Comparison of ENCODE assay signal across 9 mouse cellular contexts in genomic region chr4:134852438-134853255, GRCm38 (mm10). TPM values are rescaled to one million over a fixed set of nuclear protein-coding genes. Genes with fewer than 3 reads are reported as not detected.
DNase-seq lines count a peak whose midpoint lies in the region; ATAC-seq and TF ChIP-seq lines count a peak whose summit lies in the region.
"Had no signal": no experiment of that assay in that cellular context is flagged by ENCODE, and none has a peak within 500 bp of the region (broad histone marks: within the 10 kb centered on the region; RNA-seq: fewer than 3 reads in every experiment).

No protein-coding gene starts in this region.

- TF ChIP-seq CTCF in heart, adult 2 months (IDR thresholded peaks at IDR 0.05) = 0 out of 2 replicates have a peak, but pooled peaks have one; percentile 2
- no peak for TF ChIP-seq CTCF in testis, adult 2 months (IDR thresholded peaks at IDR 0.05; ENCODE audit: control insufficient read depth, insufficient read depth, insufficient replicate concordance, low read depth, low read length)

- under 1% methylated on average over 104 of the region's 106 CpGs for WGBS in heart, adult 2 months
- under 1% methylated on average over 102 of the region's 106 CpGs for WGBS in embryonic facial prominence, embryonic 15.5 days
- WGBS in hindbrain, embryonic 12.5 days = under 1% methylated on average over 98 of the region's 106 CpGs
- 3% methylated on average over 79 of the region's 106 CpGs for WGBS in liver, embryonic 12.5 days (ENCODE audit: insufficient replicate concordance)

- H3K4me2 ChIP-seq in embryonic facial prominence, embryonic 15.5 days (replicated peaks) = peak overlapping the region; percentile 64
- H3K4me2 ChIP-seq in hindbrain, embryonic 12.5 days (replicated peaks) = peak overlapping the region; percentile 80
- peak overlapping the region; percentile 93 for H3K4me2 ChIP-seq in liver, embryonic 12.5 days

- peaks cover 11% of the 10 kb centered on the region for H3K36me3 ChIP-seq in heart, adult 2 months (ENCODE audit: control insufficient read depth, insufficient read depth, low read length)
- no peaks in the 10 kb centered on the region for H3K36me3 ChIP-seq in embryonic facial prominence, embryonic 15.5 days
- no peaks in the 10 kb centered on the region for H3K36me3 ChIP-seq in hindbrain, embryonic 12.5 days
- H3K36me3 ChIP-seq in liver, embryonic 12.5 days = peaks cover 13% of the 10 kb centered on the region; the same call in 1 of the 2 replicates
- H3K36me3 ChIP-seq in testis, adult 2 months (ENCODE audit: control insufficient read depth, insufficient read depth, low read length) = no peaks in the 10 kb centered on the region

- no peak for TF ChIP-seq POLR2A in heart, adult 2 months (IDR thresholded peaks at IDR 0.05; ENCODE audit: insufficient read depth, low read depth, low read length)
- TF ChIP-seq POLR2A in testis, adult 2 months (IDR thresholded peaks at IDR 0.05; ENCODE audit: control insufficient read depth, low read depth, low read length) = no peak; the same call in 1 of the 2 replicates

- intact Hi-C loops in heart, adult 2 months (cut with DNase I) = no loop called here
- intact Hi-C loops in heart, postnatal 36 days (cut with DNase I) = no loop called here

- no peak for TF ChIP-seq EP300 in heart, adult 2 months (IDR thresholded peaks at IDR 0.05; ENCODE audit: insufficient read depth, low read depth, low read length)

- H3K9me3 ChIP-seq in embryonic facial prominence, embryonic 15.5 days (replicated peaks) = no peaks in the 10 kb centered on the region
- no peaks in the 10 kb centered on the region for H3K9me3 ChIP-seq in hindbrain, embryonic 12.5 days (replicated peaks)
- H3K9me3 ChIP-seq in liver, embryonic 12.5 days (replicated peaks) = no peaks in the 10 kb centered on the region

- peak overlapping the region; percentile 79 for H3K4me3 ChIP-seq in heart, adult 2 months
- H3K4me3 ChIP-seq in embryonic facial prominence, embryonic 15.5 days (replicated peaks) = peak overlapping the region; percentile 99
- H3K4me3 ChIP-seq in hindbrain, embryonic 12.5 days = peak overlapping the region; percentile 100
- peak overlapping the region; percentile 92 for H3K4me3 ChIP-seq in liver, embryonic 12.5 days
- peak overlapping the region; percentile 94 for H3K4me3 ChIP-seq in testis, adult 2 months (ENCODE audit: control insufficient read depth, low read depth, low read length)

- H3K27me3 ChIP-seq in heart, adult 2 months (ENCODE audit: control insufficient read depth, insufficient read depth, low read length) = no peaks in the 10 kb centered on the region
- H3K27me3 ChIP-seq in embryonic facial prominence, embryonic 15.5 days = no peaks in the 10 kb centered on the region
- peaks cover 26% of the 10 kb centered on the region for H3K27me3 ChIP-seq in hindbrain, embryonic 12.5 days
- peaks cover 14% of the 10 kb centered on the region; the same call in 1 of the 2 replicates for H3K27me3 ChIP-seq in liver, embryonic 12.5 days (replicated peaks)
- no peaks in the 10 kb centered on the region for H3K27me3 ChIP-seq in testis, adult 2 months (ENCODE audit: control insufficient read depth, insufficient read depth, low read length)

- H3K9ac ChIP-seq in heart, adult 2 months (ENCODE audit: low read depth, low read length) = peak overlapping the region; percentile 100
- peak overlapping the region; percentile 81 for H3K9ac ChIP-seq in embryonic facial prominence, embryonic 15.5 days
- peak overlapping the region; percentile 100 for H3K9ac ChIP-seq in hindbrain, embryonic 12.5 days
- peak overlapping the region; percentile 89 for H3K9ac ChIP-seq in liver, embryonic 12.5 days

- ATAC-seq in embryonic facial prominence, embryonic 15.5 days (ENCODE audit: insufficient number of reproducible peaks, low FRiP score, low TSS enrichment, low read depth) = peak; percentile 36; the same call in 1 of the 2 replicates
- peak; percentile 33 for ATAC-seq in hindbrain, embryonic 12.5 days (ENCODE audit: low FRiP score)
- peak; percentile 60 for ATAC-seq in liver, embryonic 12.5 days

- no peak for DNase-seq in heart, adult 2 months
- no peak for DNase-seq in heart, postnatal 36 days
- DNase-seq in MN1 (ENCODE audit: low spot score) = peak; percentile 66
- peak; percentile 43 for DNase-seq in naive thymus-derived CD4-positive, alpha-beta T cell, adult 2 months (ENCODE audit: low read depth)

- peaks cover 7% of the 10 kb centered on the region for H3K4me1 ChIP-seq in heart, adult 2 months (ENCODE audit: control insufficient read depth, insufficient read depth, low read length)
- peaks cover 34% of the 10 kb centered on the region for H3K4me1 ChIP-seq in embryonic facial prominence, embryonic 15.5 days
- H3K4me1 ChIP-seq in hindbrain, embryonic 12.5 days = peaks cover 25% of the 10 kb centered on the region
- H3K4me1 ChIP-seq in liver, embryonic 12.5 days = peaks cover 62% of the 10 kb centered on the region
- H3K4me1 ChIP-seq in testis, adult 2 months (ENCODE audit: control insufficient read depth, insufficient read depth, low read length) = peaks cover 7% of the 10 kb centered on the region

- H3K27ac ChIP-seq in heart, adult 2 months = peak overlapping the region; percentile 90
- H3K27ac ChIP-seq in embryonic facial prominence, embryonic 15.5 days (replicated peaks) = peak overlapping the region; percentile 96
- H3K27ac ChIP-seq in hindbrain, embryonic 12.5 days = peak overlapping the region; percentile 99
- H3K27ac ChIP-seq in liver, embryonic 12.5 days = peak overlapping the region; percentile 86
- H3K27ac ChIP-seq in testis, adult 2 months (ENCODE audit: control insufficient read depth, insufficient read depth, low read depth, low read length) = peak overlapping the region; percentile 89

- H3K79me2 ChIP-seq in heart, adult 2 months (replicated peaks; ENCODE audit: control insufficient read depth, insufficient read depth, low read length) = peaks cover 3% of the 10 kb centered on the region; the same call in 1 of the 2 replicates

RNA-seq across cellular contexts. Expression of gene Maco1, which starts 0.5 kb away (rescaled TPM):
- total RNA-seq in heart, adult 2 months (2021) = 10 to 100 TPM; 16.9 to 23.4 TPM
- polyA plus RNA-seq in heart, adult 2 months (2012; rRNA removed) = 5.5 and 9.2 TPM in 2 replicates
- 10 to 100 TPM; 23.9 to 24.7 TPM for total RNA-seq in heart, postnatal 36 days (2021)
- 45.3 and 47.0 TPM in 2 replicates for polyA plus RNA-seq in embryonic facial prominence, embryonic 15.5 days (2015; fragmentation: Nextera tagmentation; extraction: Ambion mirVana)
- 89.8 and 97.9 TPM in 2 replicates for polyA plus RNA-seq in hindbrain, embryonic 12.5 days (2016; fragmentation: Nextera tagmentation; extraction: Ambion mirVana)
- polyA plus RNA-seq in liver, embryonic 12.5 days (2016; fragmentation: Nextera tagmentation; extraction: Ambion mirVana) = 27.2 and 29.8 TPM in 2 replicates
- 14.6 and 15.7 TPM in 2 replicates for polyA plus RNA-seq in testis, adult 2 months (2012; rRNA removed)

RNA-seq across cellular contexts. Expression of gene Rhd, which starts 11.7 kb away (rescaled TPM):
- 1 to 10 TPM; 3.2 to 5.7 TPM for total RNA-seq in heart, adult 2 months (2021)
- polyA plus RNA-seq in heart, adult 2 months (2012; rRNA removed) = 5.8 and 6.0 TPM in 2 replicates
- 1 to 10 TPM; 2.8 to 3.0 TPM for total RNA-seq in heart, postnatal 36 days (2021)
- 2.3 and 2.9 TPM in 2 replicates for polyA plus RNA-seq in embryonic facial prominence, embryonic 15.5 days (2015; fragmentation: Nextera tagmentation; extraction: Ambion mirVana)
- polyA plus RNA-seq in hindbrain, embryonic 12.5 days (2016; fragmentation: Nextera tagmentation; extraction: Ambion mirVana) = 7.9 and 10.1 TPM in 2 replicates
- polyA plus RNA-seq in liver, embryonic 12.5 days (2016; fragmentation: Nextera tagmentation; extraction: Ambion mirVana) = 477 and 480 TPM in 2 replicates
- 0.97 and 1.6 TPM in 2 replicates for polyA plus RNA-seq in testis, adult 2 months (2012; rRNA removed)
- total RNA-seq: left cerebral cortex, postnatal 36 days had no signal

Comparison
In these comparisons a context has a peak if more than half of its experiments do, and no peak if none do; other contexts are left out.
1. DNase-seq: peak in MN1 (single experiment) and naive thymus-derived CD4-positive, alpha-beta T cell, adult 2 months (single experiment); none in heart, adult 2 months (0 of 2) and heart, postnatal 36 days (0 of 2).
2. RNA of gene Rhd, which starts 11.7 kb away (polyA plus RNA-seq): 477 to 480 TPM in liver, embryonic 12.5 days; 7.9 to 10.1 TPM in hindbrain, embryonic 12.5 days, 5.8 to 6.0 TPM in heart, adult 2 months, 2.3 to 2.9 TPM in embryonic facial prominence, embryonic 15.5 days and 0.97 to 1.6 TPM in testis, adult 2 months; every median in the first group is over 10 times any median in the second.
3. Peak in every context shown above with its lines, with median percentiles within 50 percentile points of each other: H3K27ac ChIP-seq, H3K4me3 ChIP-seq, H3K9ac ChIP-seq, ATAC-seq and H3K4me2 ChIP-seq.